Mouse (Mus musculus) Patski (cell line): ENCODE data around the gene Txnrd3. TPM values are rescaled to one million over a fixed set of nuclear protein-coding genes. Genes with fewer than 3 reads are reported as not detected.

Experiments
- ATAC-seq: fragments of 100-300 bp; one replicate; pipeline ENCODE4 v1.8.0; 2021
- CTCF ChIA-PET: fragments of 350-600 bp; sonication (Branson Sonifier 250); formaldehyde crosslinking; loops from one replicate; lab custom pipeline; 2022; ENCODE audit warnings: inconsistent platforms; lab: Charles Lee
- POLR2A ChIA-PET: fragments of 350-600 bp; sonication (Branson Sonifier 250); formaldehyde crosslinking; loops from one replicate; lab custom pipeline; 2022; ENCODE audit warnings: antibody characterized with exemption, inconsistent platforms; lab: Charles Lee
- DNase-seq: peaks from one replicate; pipeline ENCODE4 v3.0.0-alpha.2; 2011; ENCODE audit warnings: low read depth, low spot score
- H3K27me3 ChIP-seq: fragments of 371-371 bp; one replicate; pipeline ENCODE4 v1.5.1; 2021
- CTCF ChIP-seq: fragments of 100-300 bp; IDR thresholded peaks from one replicate; pipeline ENCODE4 v1.5.1; 2021
- in situ Hi-C: fragments of 300-500 bp; cut with MboI; formaldehyde crosslinking; loops from 3 replicates; pipeline ENCODE4 v1.11.1; 2018; ENCODE audit warnings: low pct_unique_long_range_greater_than_20kb, mixed read lengths
- polyA plus RNA-seq: library from polyadenylated mRNA; unstranded; gene quantifications from one replicate; pipeline ENCODE4 v1.2.3, GENCODE M21; 2021

Txnrd3 gene
- polyA plus RNA-seq, 1 experiment from 2014 or later, result 26.7 TPM

DNA sequence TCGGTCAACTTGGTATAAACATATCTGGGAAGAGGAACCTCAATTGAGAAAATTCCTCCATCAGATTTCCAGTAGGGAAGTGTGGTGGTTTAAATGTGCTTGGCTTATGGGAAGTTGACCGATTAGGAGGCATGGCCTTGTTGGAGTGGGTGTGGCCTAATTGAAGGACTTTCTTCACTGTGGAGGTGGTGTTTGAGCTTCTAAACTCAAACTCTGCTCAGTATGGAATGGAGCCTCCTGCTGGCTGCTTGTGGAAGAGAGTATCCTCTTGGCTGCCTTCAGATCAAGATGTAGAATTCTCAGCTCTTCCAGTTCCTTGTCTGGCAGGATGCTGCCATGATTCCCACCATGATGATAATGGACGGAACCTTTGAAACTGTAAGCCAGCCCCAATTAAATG lies 21.1 kb upstream of the Txnrd3 start:
- no peak for DNase-seq
- TF ChIP-seq CTCF, result no peak
- no peak for ATAC-seq
- peaks cover 18% of the 10 kb centered on the region for H3K27me3 ChIP-seq
- in situ Hi-C loops, result no loop called here
- CTCF ChIA-PET, result interaction anchor here (1.6 kb wide), 1 partner anchor 10 kb away, joined by 4 read pairs; no protein-coding TSS in a partner anchor
- POLR2A ChIA-PET, result no interaction called here

GRCm38 (mm10) chr6:89628045-89628785 lies 15.6 kb upstream of the Txnrd3 start:
- DNase-seq (no peak), ATAC-seq (no peak)
- no peak for TF ChIP-seq CTCF
- ChIA-PET POLR2A (no interaction called here), CTCF (interaction anchor here (0.7 kb wide), 1 partner anchor 11 kb away, joined by 3 read pairs; no protein-coding TSS in a partner anchor)
- H3K27me3 ChIP-seq, result peaks cover 18% of the 10 kb centered on the region
- in situ Hi-C loops, result loop anchor here (5.0 kb wide), 1 partner anchor 696 kb away; no protein-coding TSS in a partner anchor

GRCm38 (mm10) chr6:89631809-89632562 lies 11.8 kb upstream of the Txnrd3 start:
- in situ Hi-C loops, result loop anchor here (5.0 to 10.0 kb wide), 2 partner anchors 270 to 597 kb away; partner anchors contain the start of gene Plxna1
- ChIA-PET CTCF (interaction anchor here (0.6 to 4.3 kb wide), 21 partner anchors 9 to 730 kb away, joined by 3 to 16 read pairs (median 4); partner anchors contain the start of gene Tpra1), POLR2A (interaction anchor here (2.4 kb wide), 1 partner anchor 12 kb away, joined by 5 read pairs; the partner anchor contains the start of gene Txnrd3)
- peak; percentile 90 for TF ChIP-seq CTCF
- ATAC-seq, result peak; percentile 69
- DNase-seq, result peak; percentile 51
- H3K27me3 ChIP-seq, result no peaks in the 10 kb centered on the region

DNA sequence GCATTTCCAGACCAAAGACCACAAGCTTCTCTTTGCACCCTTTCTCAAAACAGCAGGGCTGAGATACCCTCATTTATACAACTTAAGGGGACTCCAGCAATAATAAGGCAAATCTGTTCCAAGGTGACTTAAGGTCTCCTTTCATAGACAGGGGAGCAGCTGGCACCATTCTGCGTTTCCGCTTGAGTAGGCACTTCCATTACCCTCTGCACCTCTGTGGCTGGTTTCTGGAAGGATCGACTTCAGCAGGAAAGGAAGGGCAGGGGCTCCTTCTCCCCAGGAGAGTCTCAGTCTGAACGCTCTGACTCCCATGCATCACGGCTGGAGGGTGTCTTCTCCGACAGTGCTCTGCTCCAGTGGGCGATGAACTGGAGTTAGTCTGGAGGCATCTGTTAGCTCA lies 10.7 kb upstream of the Txnrd3 start:
- no peaks in the 10 kb centered on the region for H3K27me3 ChIP-seq
- POLR2A ChIA-PET, result interaction anchor here (0.5 to 2.4 kb wide), 2 partner anchors 11 to 42 kb away, joined by 5 read pairs; partner anchors contain the start of gene Txnrd3
- no peak for DNase-seq
- in situ Hi-C loops, result loop anchor here (5.0 to 10.0 kb wide), 2 partner anchors 271 to 598 kb away; partner anchors contain the start of gene Plxna1
- ATAC-seq, result no peak
- no peak for TF ChIP-seq CTCF
- CTCF ChIA-PET, result interaction anchor here (1.1 to 4.3 kb wide), 7 partner anchors 8 to 706 kb away, joined by 3 to 16 read pairs (median 3); no protein-coding TSS in a partner anchor

DNA sequence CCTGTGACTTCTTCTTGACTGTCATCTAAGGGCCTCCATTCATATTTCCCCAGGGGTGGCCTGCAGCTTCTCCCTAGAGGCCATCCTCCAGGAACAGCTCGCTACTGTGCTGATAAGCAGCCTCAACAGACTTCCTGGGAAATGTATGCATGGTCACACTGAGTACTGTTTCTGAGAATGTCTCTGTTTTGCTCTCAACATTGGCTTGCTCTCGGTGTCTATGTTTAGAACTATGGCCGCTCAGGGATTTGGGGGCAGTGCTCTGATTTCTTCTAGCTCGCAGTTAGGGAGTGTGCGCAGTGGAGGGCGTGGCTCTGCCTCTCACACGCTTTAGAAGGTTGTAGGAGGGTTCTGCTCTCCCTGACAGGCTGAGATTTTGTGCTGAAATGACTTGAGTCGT lies 9.4 kb upstream of the Txnrd3 start:
- CTCF ChIA-PET, result interaction anchor here (1.3 to 4.3 kb wide), 2 partner anchors 704 to 707 kb away, joined by 3 to 16 read pairs; no protein-coding TSS in a partner anchor
- ATAC-seq, result no peak
- DNase-seq, result no peak

DNA sequence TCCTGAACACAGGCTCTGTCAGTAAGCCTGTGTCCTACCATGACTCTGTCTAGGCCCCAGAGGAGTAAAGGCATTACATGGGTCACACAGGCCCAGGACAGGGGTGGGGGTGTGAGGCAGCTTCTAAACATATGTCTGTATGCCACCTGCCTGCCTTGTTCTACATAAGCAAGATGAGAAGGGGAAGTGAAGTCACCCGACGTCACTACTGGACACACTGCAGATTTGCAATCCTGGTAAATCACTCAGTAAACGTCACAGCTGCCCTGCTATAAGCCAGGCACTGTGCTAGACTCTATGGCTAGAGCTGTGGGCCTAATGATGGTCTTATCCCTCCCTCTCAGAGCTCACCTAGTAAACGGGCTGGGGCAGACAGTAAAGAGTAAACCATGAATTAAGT lies 5.8 kb upstream of the Txnrd3 start:
- H3K27me3 ChIP-seq, result no peaks in the 10 kb centered on the region
- TF ChIP-seq CTCF, result no peak
- ChIA-PET CTCF (no interaction called here), POLR2A (no interaction called here)
- in situ Hi-C loops, result loop anchor here (10.0 kb wide), 1 partner anchor 603 kb away; no protein-coding TSS in a partner anchor
- ATAC-seq (no peak), DNase-seq (no peak)

More for the DNA sequence above, 9.4 kb upstream of the Txnrd3 start:
- POLR2A ChIA-PET, result no interaction called here
- TF ChIP-seq CTCF, result no peak
- in situ Hi-C loops, result loop anchor here (5.0 to 10.0 kb wide), 2 partner anchors 272 to 600 kb away; partner anchors contain the start of gene Plxna1
- no peaks in the 10 kb centered on the region for H3K27me3 ChIP-seq

- in situ Hi-C loops, result loop anchor here (10.0 kb wide), 1 partner anchor 604 kb away; no protein-coding TSS in a partner anchor
- ChIA-PET CTCF (interaction anchor here (1.0 kb wide), 1 partner anchor 11 kb away, joined by 3 read pairs; no protein-coding TSS in a partner anchor), POLR2A (no interaction called here)
- no peak for ATAC-seq
- DNase-seq, result no peak
- TF ChIP-seq CTCF, result no peak
- no peaks in the 10 kb centered on the region for H3K27me3 ChIP-seq
Measured at GRCm38 (mm10) chr6:89639025-89639424, 4.8 kb upstream of the Txnrd3 start.

GRCm38 (mm10) chr6:89644271-89645075 lies 685 bp downstream of the Txnrd3 start:
- DNase-seq, result peak; percentile 48
- ATAC-seq, result peak; percentile 94
- POLR2A ChIA-PET, result interaction anchor here (0.7 to 2.1 kb wide), 3 partner anchors 11 to 1436 kb away, joined by 3 to 5 read pairs (median 3); no protein-coding TSS in a partner anchor
- CTCF ChIA-PET, result interaction anchor here (1.5 to 2.3 kb wide), 3 partner anchors 11 to 36 kb away, joined by 3 to 8 read pairs (median 5); no protein-coding TSS in a partner anchor
- no peak for TF ChIP-seq CTCF
- in situ Hi-C loops, result no loop called here
- no peaks in the 10 kb centered on the region for H3K27me3 ChIP-seq

DNA sequence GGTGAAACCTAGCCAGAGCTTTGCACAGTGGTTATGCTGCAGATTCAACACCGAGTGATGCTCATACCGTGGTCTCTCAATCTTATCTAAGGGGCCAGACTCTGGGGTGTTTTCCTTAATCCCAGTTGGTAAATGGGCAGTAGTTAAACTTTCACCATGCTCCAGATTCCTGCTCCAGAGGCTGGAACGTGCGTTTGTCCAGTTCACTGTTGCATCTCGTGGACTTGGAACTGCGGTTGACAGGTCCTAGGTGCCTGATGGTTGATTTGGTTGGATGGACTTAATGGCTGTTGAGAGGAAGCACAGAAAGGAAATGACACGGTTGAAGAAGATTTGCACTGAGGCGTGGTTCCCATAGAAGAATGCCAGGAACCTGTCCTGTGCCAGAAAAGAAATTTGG lies 6.1 kb downstream of the Txnrd3 start:
- H3K27me3 ChIP-seq, result no peaks in the 10 kb centered on the region
- CTCF ChIA-PET, result interaction anchor here (0.9 kb wide), 1 partner anchor 9 kb away, joined by 3 read pairs; no protein-coding TSS in a partner anchor
- DNase-seq, result peak; percentile 65
- peak; percentile 71 for ATAC-seq
- TF ChIP-seq CTCF, result no peak
- in situ Hi-C loops, result no loop called here
- POLR2A ChIA-PET, result interaction anchor here (0.5 kb wide), 1 partner anchor 20 kb away, joined by 4 read pairs; no protein-coding TSS in a partner anchor
